Mouse (Mus musculus): Measurements from ENCODE around the gene Crtc1. TPM values are rescaled to one million over a fixed set of nuclear protein-coding genes. Genes with fewer than 3 reads are reported as not detected.

Gene Crtc1
- polyA plus RNA-seq (2014; fragmentation: Nextera tagmentation; extraction: Ambion mirVana), result 13.6 and 14.2 TPM in 2 replicates

- WGBS, result 1% methylated on average over 63 of the region's 70 CpGs
- peak within 1 kb of the TSS; percentile 73 for H3K4me2 ChIP-seq (replicated peaks; ENCODE audit: low read depth, low read length)
- peak within 1 kb of the TSS; percentile 70 for H3K27ac ChIP-seq (ENCODE audit: low read depth, low read length)
- peaks cover 2% of the 10 kb centered on the region; the same call in 1 of the 2 replicates for H3K4me1 ChIP-seq (replicated peaks; ENCODE audit: control insufficient read depth, insufficient read depth, low read length)
- DNase-seq (ENCODE audit: low spot score), result peak; percentile 99
- peak within 1 kb of the TSS; percentile 65 for H3K4me3 ChIP-seq (ENCODE audit: low read depth, low read length)
- ATAC-seq (ENCODE audit: low FRiP score), result peak; percentile 97
- peak within 1 kb of the TSS; percentile 79 for H3K9ac ChIP-seq (ENCODE audit: low read depth, low read length)
- H3K9me3 ChIP-seq (ENCODE audit: control insufficient read depth, low read length), result no peaks in the 10 kb centered on the region
- no peaks in the 10 kb centered on the region for H3K27me3 ChIP-seq (ENCODE audit: control insufficient read depth, insufficient read depth, low read length)
- H3K36me3 ChIP-seq (ENCODE audit: control insufficient read depth, insufficient read depth, low read length), result no peaks in the 10 kb centered on the region
These were observed at the start of gene Crtc1 for GRCm38 (mm10) chr8:70439055-70439847. TSS of gene Crtc1 (minus strand) at chr8:70439579.

- Histone ChIP-seq H3K27me3 (ENCODE audit: control insufficient read depth, insufficient read depth, low read length) (peaks cover 98% of the 10 kb centered on the region), H3K36me3 (ENCODE audit: control insufficient read depth, insufficient read depth, low read length) (no peaks in the 10 kb centered on the region), H3K4me3 (ENCODE audit: low read depth, low read length) (peak overlapping the region; percentile 16; the same call in 1 of the 2 replicates), H3K27ac (ENCODE audit: low read depth, low read length) (no peak overlapping the region), H3K4me2 (replicated peaks; ENCODE audit: low read depth, low read length) (peak overlapping the region; percentile 31), H3K4me1 (replicated peaks; ENCODE audit: control insufficient read depth, insufficient read depth, low read length) (peaks cover 19% of the 10 kb centered on the region), H3K9ac (ENCODE audit: low read depth, low read length) (no peak overlapping the region), H3K9me3 (ENCODE audit: control insufficient read depth, low read length) (no peaks in the 10 kb centered on the region)
- ATAC-seq (ENCODE audit: low FRiP score) (no peak), DNase-seq (ENCODE audit: low spot score) (peak; percentile 42)
- 3% methylated on average over 14 of the region's 14 CpGs for whole genome bisulfite sequencing
These were observed 49.6 kb upstream of the Crtc1 start for GRCm38 (mm10) chr8:70488931-70489470.

GRCm38 (mm10) chr8:70487993-70488796 is 48.8 kb upstream of the Crtc1 start:
- WGBS, result 2% methylated on average over 55 of the region's 55 CpGs
- Histone ChIP-seq H3K36me3 (ENCODE audit: control insufficient read depth, insufficient read depth, low read length) (no peaks in the 10 kb centered on the region), H3K27me3 (ENCODE audit: control insufficient read depth, insufficient read depth, low read length) (peaks cover 90% of the 10 kb centered on the region), H3K27ac (ENCODE audit: low read depth, low read length) (no peak overlapping the region), H3K4me2 (replicated peaks; ENCODE audit: low read depth, low read length) (peak overlapping the region; percentile 38), H3K4me3 (ENCODE audit: low read depth, low read length) (peak overlapping the region; percentile 25), H3K9ac (ENCODE audit: low read depth, low read length) (peak overlapping the region; percentile 16; the same call in 1 of the 2 replicates), H3K9me3 (ENCODE audit: control insufficient read depth, low read length) (no peaks in the 10 kb centered on the region), H3K4me1 (replicated peaks; ENCODE audit: control insufficient read depth, insufficient read depth, low read length) (peaks cover 19% of the 10 kb centered on the region)
- DNase-seq (ENCODE audit: low spot score), result peak; percentile 59
- no peak for ATAC-seq (ENCODE audit: low FRiP score)

- WGBS, result 3% methylated on average over 33 of the region's 33 CpGs
- peak within 1 kb of the TSS; percentile 60 for H3K9ac ChIP-seq (ENCODE audit: low read depth, low read length)
- H3K4me2 ChIP-seq (replicated peaks; ENCODE audit: low read depth, low read length), result peak within 1 kb of the TSS; percentile 63
- peak; percentile 33; the same call in 1 of the 2 replicates for ATAC-seq (ENCODE audit: low FRiP score)
- H3K9me3 ChIP-seq (ENCODE audit: control insufficient read depth, low read length), result no peaks in the 10 kb centered on the region
- peak; percentile 48 for DNase-seq (ENCODE audit: low spot score)
- peaks cover 17% of the 10 kb centered on the region for H3K4me1 ChIP-seq (replicated peaks; ENCODE audit: control insufficient read depth, insufficient read depth, low read length)
- H3K36me3 ChIP-seq (ENCODE audit: control insufficient read depth, insufficient read depth, low read length), result no peaks in the 10 kb centered on the region
- H3K27me3 ChIP-seq (ENCODE audit: control insufficient read depth, insufficient read depth, low read length), result peaks cover 82% of the 10 kb centered on the region
- H3K4me3 ChIP-seq (ENCODE audit: low read depth, low read length), result peak within 1 kb of the TSS; percentile 37
- no peak within 1 kb of the TSS for H3K27ac ChIP-seq (ENCODE audit: low read depth, low read length)
These were observed 47.7 kb upstream of the Crtc1 start, which contains the start of gene Tmem59l for GRCm38 (mm10) chr8:70486941-70487520. TSS of gene Tmem59l (minus strand) at chr8:70487358.

GRCm38 (mm10) chr8:70486191-70486681 is 46.9 kb upstream of the Crtc1 start:
- Histone ChIP-seq H3K27ac (ENCODE audit: low read depth, low read length) (no peak overlapping the region), H3K36me3 (ENCODE audit: control insufficient read depth, insufficient read depth, low read length) (no peaks in the 10 kb centered on the region), H3K9me3 (ENCODE audit: control insufficient read depth, low read length) (no peaks in the 10 kb centered on the region), H3K4me2 (replicated peaks; ENCODE audit: low read depth, low read length) (no peak overlapping the region; the same call in 1 of the 2 replicates), H3K27me3 (ENCODE audit: control insufficient read depth, insufficient read depth, low read length) (peaks cover 74% of the 10 kb centered on the region), H3K4me3 (ENCODE audit: low read depth, low read length) (no peak overlapping the region), H3K4me1 (replicated peaks; ENCODE audit: control insufficient read depth, insufficient read depth, low read length) (peaks cover 17% of the 10 kb centered on the region), H3K9ac (ENCODE audit: low read depth, low read length) (no peak overlapping the region)
- ATAC-seq (ENCODE audit: low FRiP score) (no peak), DNase-seq (ENCODE audit: low spot score) (no peak)
- WGBS, result 52% methylated on average over 7 of the region's 7 CpGs

- Histone ChIP-seq H3K4me1 (replicated peaks; ENCODE audit: control insufficient read depth, insufficient read depth, low read length) (peaks cover 4% of the 10 kb centered on the region), H3K27ac (ENCODE audit: low read depth, low read length) (no peak overlapping the region), H3K9me3 (ENCODE audit: control insufficient read depth, low read length) (no peaks in the 10 kb centered on the region), H3K4me2 (replicated peaks; ENCODE audit: low read depth, low read length) (no peak overlapping the region), H3K36me3 (ENCODE audit: control insufficient read depth, insufficient read depth, low read length) (no peaks in the 10 kb centered on the region), H3K9ac (ENCODE audit: low read depth, low read length) (no peak overlapping the region), H3K4me3 (ENCODE audit: low read depth, low read length) (no peak overlapping the region), H3K27me3 (ENCODE audit: control insufficient read depth, insufficient read depth, low read length) (peaks cover 41% of the 10 kb centered on the region)
- no peak for DNase-seq (ENCODE audit: low spot score)
- 43% methylated on average over 2 of the region's 2 CpGs for WGBS
- no peak for ATAC-seq (ENCODE audit: low FRiP score)
These were observed 43.6 kb upstream of the Crtc1 start for GRCm38 (mm10) chr8:70482943-70483342.

GRCm38 (mm10) chr8:70481908-70482307 is 42.5 kb upstream of the Crtc1 start:
- 70% methylated on average over 3 of the region's 3 CpGs for WGBS
- Histone ChIP-seq H3K27ac (ENCODE audit: low read depth, low read length) (no peak overlapping the region), H3K4me2 (replicated peaks; ENCODE audit: low read depth, low read length) (no peak overlapping the region), H3K9ac (ENCODE audit: low read depth, low read length) (no peak overlapping the region), H3K27me3 (ENCODE audit: control insufficient read depth, insufficient read depth, low read length) (peaks cover 32% of the 10 kb centered on the region), H3K4me3 (ENCODE audit: low read depth, low read length) (no peak overlapping the region), H3K36me3 (ENCODE audit: control insufficient read depth, insufficient read depth, low read length) (no peaks in the 10 kb centered on the region), H3K4me1 (replicated peaks; ENCODE audit: control insufficient read depth, insufficient read depth, low read length) (peaks cover under 1% of the 10 kb centered on the region; the same call in 1 of the 2 replicates), H3K9me3 (ENCODE audit: control insufficient read depth, low read length) (no peaks in the 10 kb centered on the region)
- no peak for ATAC-seq (ENCODE audit: low FRiP score)
- DNase-seq (ENCODE audit: low spot score), result no peak
